8 mouse cellular contexts compared by ENCODE assay signal in genomic region chr13:111771232-111771631, GRCm38 (mm10). TPM values are rescaled to one million over a fixed set of nuclear protein-coding genes. Genes with fewer than 3 reads are reported as not detected.
DNase-seq lines count a peak whose midpoint lies in the region; ATAC-seq lines count a peak whose summit lies in the region.

No protein-coding gene starts in this region.

- H3K9ac ChIP-seq in hindbrain, embryonic 12.5 days = no peak overlapping the region

- H3K4me3 ChIP-seq in hindbrain, embryonic 10.5 days = no peak overlapping the region
- H3K4me3 ChIP-seq in hindbrain, embryonic 12.5 days = no peak overlapping the region

- ATAC-seq in hindbrain, embryonic 12.5 days (ENCODE audit: low FRiP score) = no peak
- peak; percentile 62 for ATAC-seq in activated CD4-positive, CD25-positive, alpha-beta regulatory T cell, adult 4 months
- peak; percentile 98 for ATAC-seq in megakaryocyte-erythroid progenitor cell, adult 5-6 weeks (replicated peaks; ENCODE audit: low FRiP score, low TSS enrichment, poor library complexity, severe bottlenecking)

- peaks cover 89% of the 10 kb centered on the region for H3K36me3 ChIP-seq in hindbrain, embryonic 10.5 days
- H3K36me3 ChIP-seq in hindbrain, embryonic 12.5 days = peaks cover 66% of the 10 kb centered on the region
- H3K36me3 ChIP-seq in splenic B cell, adult 2 months (ENCODE audit: control insufficient read depth, insufficient read depth, low read length, poor library complexity, severe bottlenecking) = peaks cover 39% of the 10 kb centered on the region

- no peak overlapping the region for H3K4me2 ChIP-seq in hindbrain, embryonic 12.5 days (replicated peaks)

- H3K27me3 ChIP-seq in hindbrain, embryonic 10.5 days (ENCODE audit: insufficient read depth, poor library complexity, severe bottlenecking) = no peaks in the 10 kb centered on the region
- no peaks in the 10 kb centered on the region for H3K27me3 ChIP-seq in hindbrain, embryonic 12.5 days
- H3K27me3 ChIP-seq in splenic B cell, adult 2 months (ENCODE audit: control insufficient read depth, insufficient read depth, low read length, poor library complexity, severe bottlenecking) = no peaks in the 10 kb centered on the region

- no peaks in the 10 kb centered on the region for H3K9me3 ChIP-seq in hindbrain, embryonic 10.5 days
- no peaks in the 10 kb centered on the region for H3K9me3 ChIP-seq in hindbrain, embryonic 12.5 days (replicated peaks)

- no peaks in the 10 kb centered on the region for H3K4me1 ChIP-seq in hindbrain, embryonic 10.5 days (replicated peaks)
- H3K4me1 ChIP-seq in hindbrain, embryonic 12.5 days = no peaks in the 10 kb centered on the region

- peak; percentile 35 for DNase-seq in hindbrain, embryonic 10.5 days (ENCODE audit: low spot score)
- DNase-seq in embryo, embryonic 11 days = peak; percentile 63
- peak; percentile 68 for DNase-seq in heart, postnatal 4 days
- DNase-seq in layer of hippocampus, postnatal 14 days (ENCODE audit: low spot score in 2 of 2) = peak; percentile 46 to 75
- peak; percentile 76 for DNase-seq in splenic B cell, adult 2 months (ENCODE audit: low read depth, low spot score)

- H3K27ac ChIP-seq in hindbrain, embryonic 10.5 days = no peak overlapping the region
- H3K27ac ChIP-seq in hindbrain, embryonic 12.5 days = no peak overlapping the region

- 67% methylated on average over 7 of the region's 7 CpGs for WGBS in hindbrain, embryonic 10.5 days
- WGBS in hindbrain, embryonic 12.5 days = 61% methylated on average over 7 of the region's 7 CpGs

RNA-seq across cellular contexts. Expression of gene Map3k1, which starts 37.6 kb away (rescaled TPM):
- polyA plus RNA-seq in hindbrain, embryonic 10.5 days (2016; fragmentation: Nextera tagmentation; extraction: Ambion mirVana) = 11.1 and 12.6 TPM in 2 replicates
- 14.3 and 15.6 TPM in 2 replicates for polyA plus RNA-seq in hindbrain, embryonic 12.5 days (2016; fragmentation: Nextera tagmentation; extraction: Ambion mirVana)
- 100 to 1,000 TPM in 1 of 2 experiments, 10 to 100 TPM in 1; 84.4 to 102 TPM for polyA plus RNA-seq in activated CD4-positive, CD25-positive, alpha-beta regulatory T cell, adult 4 months (2017; shearing (Covaris generic))
- 10 to 100 TPM; 29.9 to 33.8 TPM for total RNA-seq in heart, postnatal 4 days (2021)
- 10 to 100 TPM; 17.7 to 18.2 TPM for total RNA-seq in layer of hippocampus, postnatal 14 days (2021)
- total RNA-seq in megakaryocyte-erythroid progenitor cell, adult 5-6 weeks (2014; fragmentation: Nextera tagmentation) = 12.2 and 13.6 TPM in 2 replicates
- 10.7 and 36.0 TPM in 2 replicates for total RNA-seq in megakaryocyte-erythroid progenitor cell, adult 5-6 weeks (2017)
